Mouse (Mus musculus) urinary bladder, postnatal 4 days (tissue): ENCODE results near the gene Upk3bl.
"Not testable (repeated sequence)": the region's sequence is repeated elsewhere in the genome, so short reads cannot be mapped to it uniquely, and the experiment has no call there.

Experiments used
- DNase-seq, 2 experiments: peaks; one replicate each; pipeline ENCODE4 v3.0.0; 2021 to 2022; ENCODE audit warnings: low spot score in 2 of 2

Gene Upk3bl

GRCm38 (mm10) chr5:136045987-136046386 lies 8.3 kb upstream of the Upk3bl start:
- DNase-seq = peak; percentile 71 to 91

DNA sequence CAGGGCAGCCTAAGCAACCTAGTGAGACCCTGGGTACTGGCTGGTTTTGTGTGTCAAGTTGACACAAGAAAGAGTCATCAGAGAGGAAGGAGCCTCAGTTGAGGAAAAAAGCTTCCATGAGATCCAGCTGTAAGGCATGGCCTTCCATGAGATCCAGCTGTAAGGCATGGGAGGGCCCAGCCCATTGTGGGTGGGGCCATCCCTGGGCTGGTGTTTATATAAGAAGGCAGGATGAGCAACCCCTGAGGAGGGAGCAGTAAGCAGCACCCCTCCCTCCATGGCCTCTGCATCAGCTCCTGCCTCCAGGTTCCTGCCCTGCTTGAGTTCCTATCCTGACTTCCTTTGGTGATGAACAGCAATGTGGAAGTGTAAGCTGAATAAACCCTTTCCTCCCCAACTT lies 5.8 kb upstream of the Upk3bl start:
- DNase-seq = not testable (repeated sequence)

GRCm38 (mm10) chr5:136049926-136050325 lies 4.4 kb upstream of the Upk3bl start:
- DNase-seq = no peak

- peak; percentile 75 to 77 for DNase-seq
Measured at GRCm38 (mm10) chr5:136051231-136052085, 2.8 kb upstream of the Upk3bl start.

DNA sequence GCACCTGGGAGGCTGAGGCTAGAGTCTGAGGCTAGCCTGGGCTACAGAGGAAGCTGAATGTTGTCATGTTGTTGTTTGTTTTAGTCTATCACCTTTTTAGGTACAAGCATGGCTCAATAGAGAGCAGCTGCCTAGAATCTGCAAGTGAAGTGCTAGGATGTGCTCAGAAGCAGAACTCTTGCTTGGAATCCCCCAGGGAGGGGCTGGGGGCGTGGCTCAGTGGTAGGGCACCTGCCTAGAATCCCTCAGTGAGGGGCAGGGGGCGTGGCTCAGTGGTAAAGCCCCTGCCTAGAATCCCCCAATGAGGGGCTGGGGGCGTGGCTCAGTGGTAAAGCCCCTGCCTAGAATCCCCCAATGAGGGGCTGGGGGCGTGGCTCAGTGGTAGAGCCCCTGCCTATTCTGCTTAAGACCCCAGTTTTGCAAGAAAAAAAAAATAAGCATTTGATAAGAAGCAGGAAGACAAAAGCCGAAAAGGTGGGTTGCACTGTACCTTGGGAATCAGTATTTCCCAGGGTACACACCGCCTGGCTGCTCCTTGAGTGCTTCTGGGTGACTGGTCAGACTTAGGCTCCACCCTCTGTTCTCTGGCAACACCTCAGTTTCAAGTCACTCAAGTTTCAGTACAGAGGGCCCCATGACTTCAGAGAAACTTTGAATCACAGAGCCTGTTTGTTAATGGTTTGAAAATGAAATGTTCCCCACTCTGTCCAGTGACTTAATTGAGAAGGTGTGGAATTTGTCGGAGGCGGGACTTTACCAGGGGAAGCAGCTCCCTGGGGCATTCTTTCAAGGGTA lies 1.2 kb upstream of the Upk3bl start:
- no peak for DNase-seq

DNA sequence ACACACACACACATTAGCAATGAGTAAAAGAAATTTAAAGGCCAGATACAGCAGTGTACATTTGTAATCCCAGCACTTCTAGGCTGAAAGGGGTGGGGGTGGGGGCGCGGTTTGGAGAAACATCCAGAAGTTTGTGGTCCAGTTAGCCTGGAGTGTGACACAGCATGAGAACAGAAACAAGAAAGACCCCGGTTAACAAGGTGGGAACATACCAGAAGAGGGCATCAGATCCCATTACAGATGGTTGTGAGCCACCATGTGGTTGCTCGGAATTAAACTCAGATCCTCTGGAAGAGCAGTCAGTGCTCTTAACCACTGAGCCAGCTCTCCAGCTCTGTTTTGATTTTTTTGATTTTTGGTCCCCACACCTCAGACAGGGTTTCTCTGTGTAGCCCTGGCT lies 1.8 kb downstream of the Upk3bl start:
- no peak for DNase-seq

DNA sequence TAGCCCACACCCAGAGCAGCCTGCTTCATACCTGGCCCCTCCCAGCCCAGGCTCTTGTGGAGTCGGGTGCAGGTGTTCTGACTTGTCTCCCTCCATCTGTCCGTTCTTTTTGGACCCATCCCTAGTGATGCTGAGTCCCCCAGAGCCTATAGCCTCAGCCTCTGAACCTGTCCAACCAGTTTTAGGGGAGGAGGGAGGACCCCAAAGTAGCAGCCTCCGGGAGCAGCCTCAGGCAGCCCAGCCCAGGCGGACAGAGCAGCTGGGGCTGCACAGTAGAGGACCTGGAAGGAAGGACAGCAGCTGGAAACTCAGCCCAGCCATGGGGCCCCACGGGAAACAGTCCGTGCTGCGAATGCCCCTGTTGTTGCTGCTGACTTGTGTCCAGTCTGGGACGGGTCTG lies 2.8 kb downstream of the Upk3bl start:
- DNase-seq = peak in 1 of 2 experiments; percentile 43

- peak; percentile 77 to 90 for DNase-seq
Measured at GRCm38 (mm10) chr5:136061567-136061966, 7.3 kb downstream of the Upk3bl start.

- DNase-seq = no peak
Measured at GRCm38 (mm10) chr5:136063920-136064319, 9.6 kb downstream of the Upk3bl start.

- DNase-seq = not testable (repeated sequence)
Measured at GRCm38 (mm10) chr5:136066404-136067148, 12.3 kb downstream of the Upk3bl start.

GRCm38 (mm10) chr5:136069411-136069810 lies 15.1 kb downstream of the Upk3bl start:
- DNase-seq = no peak

GRCm38 (mm10) chr5:136073051-136073450 lies 18.8 kb downstream of the Upk3bl start:
- DNase-seq = no peak

DNA sequence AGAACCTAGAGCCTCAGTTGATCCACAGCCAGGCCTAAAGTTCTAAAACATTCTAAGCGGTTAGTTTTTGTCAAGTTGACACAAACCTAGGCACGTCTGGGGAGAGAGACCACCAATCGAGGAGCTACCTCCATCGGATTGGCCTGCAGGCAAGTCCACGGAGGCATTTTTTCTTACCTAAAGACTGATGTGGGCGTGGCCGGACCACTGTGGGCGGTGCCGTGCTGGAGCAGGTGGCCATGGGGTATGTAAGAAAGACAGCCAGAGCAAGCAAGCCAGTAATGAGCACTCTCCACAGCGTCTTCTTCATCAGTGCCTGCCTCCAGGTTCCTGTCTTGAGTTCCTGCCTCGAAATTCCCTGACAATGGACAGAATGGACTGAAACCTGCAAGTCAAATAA lies 19.2 kb downstream of the Upk3bl start:
- DNase-seq = no peak

- no peak for DNase-seq
Measured at GRCm38 (mm10) chr5:136075076-136075475, 20.8 kb downstream of the Upk3bl start.

DNA sequence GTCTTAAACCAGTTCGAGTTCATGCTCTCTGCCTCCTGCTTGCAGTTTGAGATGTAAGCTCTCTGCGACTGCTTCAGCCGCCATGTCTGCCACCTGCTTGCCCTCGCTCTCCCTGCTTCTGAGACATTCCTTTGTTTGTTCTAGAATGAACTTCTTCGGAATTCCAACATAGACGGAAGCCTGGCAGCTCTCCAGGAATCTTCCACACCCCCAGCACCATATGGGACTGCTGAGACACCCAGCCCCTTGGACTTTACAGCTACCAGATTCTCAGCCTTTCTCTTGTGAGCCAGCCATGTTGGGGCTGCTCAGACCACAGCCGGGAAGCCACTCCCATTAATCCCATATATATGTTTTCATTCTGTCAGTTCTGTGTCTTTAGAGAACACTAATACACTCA lies 22.0 kb downstream of the Upk3bl start:
- no peak for DNase-seq

- no peak for DNase-seq
Measured at GRCm38 (mm10) chr5:136077001-136077550, 22.8 kb downstream of the Upk3bl start.

DNA sequence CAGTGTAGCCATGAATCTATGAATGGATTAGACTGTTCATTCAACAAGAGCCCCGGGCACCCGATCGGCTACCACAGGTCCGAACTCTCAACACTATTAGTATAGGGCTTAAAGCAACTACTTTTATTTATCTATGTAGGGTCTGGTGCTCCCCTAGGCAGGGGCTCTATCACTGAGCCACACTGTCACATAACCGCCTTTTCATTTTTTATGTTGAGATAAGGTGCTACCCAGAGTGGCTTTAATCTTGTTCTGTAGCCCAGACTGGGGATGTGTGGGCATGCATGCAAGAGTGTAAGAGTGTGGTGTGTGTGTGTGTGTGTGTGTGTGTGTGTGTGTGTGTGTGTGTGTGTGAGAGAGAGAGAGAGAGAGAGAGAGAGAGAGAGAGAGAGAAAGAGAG lies 23.8 kb downstream of the Upk3bl start:
- DNase-seq = no peak

- no peak for DNase-seq
Measured at GRCm38 (mm10) chr5:136082345-136082744, 28.1 kb downstream of the Upk3bl start.

- peak; percentile 90 to 93 for DNase-seq
Measured at GRCm38 (mm10) chr5:136083669-136084107, 29.4 kb downstream of the Upk3bl start, which contains the start of gene Rasa4. TSS of gene Rasa4 (plus strand) at chr5:136083916.

DNA sequence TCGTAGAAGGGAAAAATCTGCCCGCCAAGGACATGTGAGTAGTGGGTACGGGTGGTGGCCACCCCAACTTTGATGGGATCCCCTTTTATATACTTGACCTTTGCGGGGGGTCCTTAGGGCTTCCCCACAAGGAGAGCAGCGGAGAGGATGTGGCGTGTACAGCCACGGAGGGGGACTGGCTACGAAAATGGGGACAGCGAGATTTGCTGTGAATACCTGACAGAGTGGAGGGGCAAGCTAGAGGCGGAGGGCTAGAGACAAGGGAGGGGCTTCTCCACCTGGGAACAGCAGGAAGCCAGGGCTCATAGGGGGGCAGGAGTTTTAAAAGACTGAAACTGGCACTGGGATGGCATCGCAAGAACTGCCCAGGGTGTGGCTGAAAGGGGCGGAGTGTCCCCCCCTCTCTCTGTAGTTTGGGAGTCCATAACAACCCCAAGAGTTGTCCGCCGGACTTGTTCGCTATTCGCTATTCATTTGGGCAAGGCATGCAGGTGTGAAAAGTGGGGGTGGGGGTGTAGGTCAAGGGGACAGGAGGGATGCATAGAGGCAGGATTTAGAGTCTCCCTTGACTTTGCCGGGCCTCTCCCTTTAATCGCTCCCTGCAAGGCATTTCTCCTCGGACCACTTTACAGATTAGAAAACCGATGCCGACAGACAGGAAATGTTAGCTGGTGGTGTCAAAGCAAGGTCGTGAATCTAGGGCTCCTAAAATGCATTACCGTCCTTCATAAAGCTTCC lies 30.0 kb downstream of the Upk3bl start:
- DNase-seq = no peak
